ENCODE assay signal across 8 mouse cellular contexts in the genomic region with DNA sequence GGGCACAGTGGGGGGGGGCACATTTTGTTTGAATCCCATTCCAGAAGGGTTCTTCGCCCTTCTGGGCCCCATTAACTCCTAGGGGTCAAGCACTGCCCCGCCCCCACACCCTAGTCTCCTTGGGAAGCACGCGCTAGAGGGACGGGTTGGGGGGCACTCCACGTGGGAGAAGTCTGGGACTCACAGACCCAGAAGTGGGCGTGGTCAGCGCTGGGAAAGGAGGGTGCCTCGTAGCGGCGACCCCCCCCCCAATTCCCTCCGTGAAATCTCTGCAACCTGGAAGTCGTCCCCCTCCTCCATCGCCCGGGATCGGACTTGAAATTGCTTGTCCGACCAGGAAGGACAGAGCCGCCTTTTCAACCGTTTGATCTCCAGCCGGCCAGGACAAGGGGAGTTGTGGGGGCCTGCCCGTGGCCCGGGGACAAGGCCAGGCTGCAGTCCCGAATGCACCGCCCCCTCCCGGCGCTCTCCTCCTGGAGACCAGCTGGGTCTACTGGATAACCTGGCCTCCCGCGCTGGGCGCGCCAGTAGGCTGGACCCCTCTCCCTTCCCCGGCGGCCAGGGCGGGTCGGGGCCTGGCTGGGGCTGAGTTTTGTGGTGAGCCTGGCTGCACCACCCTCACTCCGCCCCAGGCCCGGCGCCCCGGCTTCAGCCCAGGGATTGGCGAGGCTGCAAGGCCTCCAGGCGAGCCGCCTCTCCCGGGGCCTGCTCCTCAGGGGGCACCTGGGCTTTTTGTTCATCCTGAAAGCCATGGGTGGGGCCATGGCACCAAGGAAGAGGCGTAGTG. TPM values are rescaled to one million over a fixed set of nuclear protein-coding genes. Genes with fewer than 3 reads are reported as not detected.
DNase-seq lines count a peak whose midpoint lies in the region; ATAC-seq and TF ChIP-seq lines count a peak whose summit lies in the region.

No protein-coding gene starts in this region.

- H3K27me3 ChIP-seq in hindbrain, embryonic 12.5 days, result peaks cover 15% of the 10 kb centered on the region
- peaks cover 6% of the 10 kb centered on the region; the same call in 1 of the 2 replicates for H3K27me3 ChIP-seq in midbrain, embryonic 15.5 days (replicated peaks)

- H3K9ac ChIP-seq in ES-E14 (ENCODE audit: insufficient read depth, low read depth, low read length, poor library complexity, severe bottlenecking), result no peak overlapping the region
- H3K9ac ChIP-seq in hindbrain, embryonic 12.5 days, result peak overlapping the region; percentile 42
- H3K9ac ChIP-seq in midbrain, embryonic 15.5 days, result peak overlapping the region; percentile 25; the same call in 1 of the 2 replicates

- no peaks in the 10 kb centered on the region for H3K36me3 ChIP-seq in ES-E14 (ENCODE audit: control insufficient read depth, insufficient read depth, low read length, poor library complexity, severe bottlenecking)
- H3K36me3 ChIP-seq in hindbrain, embryonic 12.5 days, result no peaks in the 10 kb centered on the region
- H3K36me3 ChIP-seq in midbrain, embryonic 15.5 days (replicated peaks), result no peaks in the 10 kb centered on the region

- H3K4me1 ChIP-seq in ES-E14 (ENCODE audit: control insufficient read depth in 2 of 2, insufficient read depth in 2 of 2, low read length in 2 of 2, poor library complexity in 1 of 2), result peaks cover 0 to 3% of the 10 kb centered on the region in 2 experiments; a peak in 1 of 4 replicates
- peaks cover 41% of the 10 kb centered on the region for H3K4me1 ChIP-seq in hindbrain, embryonic 12.5 days
- peaks cover 30% of the 10 kb centered on the region for H3K4me1 ChIP-seq in midbrain, embryonic 15.5 days

- DNase-seq in CD4-positive, CD25-positive, alpha-beta regulatory T cell, adult 2 months (ENCODE audit: low read depth, low spot score), result peak; percentile 53
- DNase-seq in ES-E14 (ENCODE audit: low read depth, low spot score), result no peak
- peak; percentile 58 for DNase-seq in yolk sac, embryonic 10.5 days (ENCODE audit: low spot score)

- under 1% methylated on average over 38 of the region's 43 CpGs for WGBS in hindbrain, embryonic 12.5 days
- WGBS in midbrain, embryonic 15.5 days, result under 1% methylated on average over 43 of the region's 43 CpGs

- H3K27ac ChIP-seq in ES-E14 (ENCODE audit: insufficient read depth, low read depth, low read length, poor library complexity, severe bottlenecking), result no peak overlapping the region
- peak overlapping the region; percentile 8; the same call in 1 of the 2 replicates for H3K27ac ChIP-seq in hindbrain, embryonic 12.5 days
- H3K27ac ChIP-seq in midbrain, embryonic 15.5 days, result no peak overlapping the region

- ATAC-seq in CD4-positive, CD25-positive, alpha-beta regulatory T cell, adult 4 months, result no peak
- ATAC-seq in hindbrain, embryonic 12.5 days (ENCODE audit: low FRiP score), result peak; percentile 14; the same call in 1 of the 2 replicates
- ATAC-seq in midbrain, embryonic 15.5 days (replicated peaks), result peak; percentile 3; the same call in 1 of the 2 replicates
- ATAC-seq in granulocyte monocyte progenitor cell, adult 5-6 weeks (replicated peaks; ENCODE audit: poor library complexity, severe bottlenecking), result no peak
- no peak for ATAC-seq in megakaryocyte progenitor cell, adult 5-6 weeks (replicated peaks; ENCODE audit: poor library complexity)

- no peaks in the 10 kb centered on the region for H3K9me3 ChIP-seq in ES-E14 (ENCODE audit: control insufficient read depth, insufficient read depth, low read depth, low read length)
- H3K9me3 ChIP-seq in hindbrain, embryonic 12.5 days (replicated peaks), result no peaks in the 10 kb centered on the region
- H3K9me3 ChIP-seq in midbrain, embryonic 15.5 days, result no peaks in the 10 kb centered on the region

- H3K4me3 ChIP-seq in ES-E14 (ENCODE audit: insufficient read depth in 1 of 2, low read depth in 1 of 2, low read length in 2 of 2, poor library complexity in 1 of 2, severe bottlenecking in 1 of 2), result peak overlapping the region; percentile 37 to 41; a peak in 2 of 4 replicates
- H3K4me3 ChIP-seq in hindbrain, embryonic 12.5 days, result peak overlapping the region; percentile 33
- H3K4me3 ChIP-seq in midbrain, embryonic 15.5 days, result peak overlapping the region; percentile 86

- in situ Hi-C loops in ES-E14 (cut with MboI; ENCODE audit: low sequenced_read_pairs in 2 of 2, unreplicated experiment in 2 of 2), result no loop called here

- peak overlapping the region; percentile 67 for H3K4me2 ChIP-seq in hindbrain, embryonic 12.5 days (replicated peaks)
- peak overlapping the region; percentile 83 for H3K4me2 ChIP-seq in midbrain, embryonic 15.5 days

TF ChIP-seq in ES-E14, 5 proteins besides CTCF, POLR2A, EP300 and RAD21:
- no peak for TF ChIP-seq HCFC1 (IDR thresholded peaks at IDR 0.05; ENCODE audit: borderline replicate concordance, insufficient read depth, low read length)
- no peak for TF ChIP-seq CHD2 (IDR thresholded peaks at IDR 0.05; ENCODE audit: low read depth, low read length)
- no peak for TF ChIP-seq ZC3H11A (IDR thresholded peaks at IDR 0.05; ENCODE audit: borderline replicate concordance, low read depth, low read length)
TF ChIP-seq in ES-E14: peak in this region for 0.

RNA-seq across cellular contexts. Expression of a gene that starts 1.5 kb away (rescaled TPM):
- 10 to 100 TPM; 40.0 to 41.6 TPM for polyA plus RNA-seq in CD4-positive, CD25-positive, alpha-beta regulatory T cell, adult 4 months (2017; shearing (Covaris generic))
- total RNA-seq in ES-E14 (2012; rRNA removed), result 0.85 and 1.2 TPM in 2 replicates
- 25.9 and 37.1 TPM in 2 replicates for polyA plus RNA-seq in hindbrain, embryonic 12.5 days (2016; fragmentation: Nextera tagmentation; extraction: Ambion mirVana)
- 33.7 and 37.6 TPM in 2 replicates for polyA plus RNA-seq in midbrain, embryonic 15.5 days (2015; fragmentation: Nextera tagmentation; extraction: Ambion mirVana)
- not detected in 2 replicates for total RNA-seq in granulocyte monocyte progenitor cell, adult 5-6 weeks (2014; fragmentation: Nextera tagmentation)
- total RNA-seq in granulocyte monocyte progenitor cell, adult 5-6 weeks (2017), result not detected in 2 replicates
- 0.02 TPM in 1 of 2 replicates, not detected in the other for total RNA-seq in megakaryocyte progenitor cell, adult 5-6 weeks (2015)
- total RNA-seq in megakaryocyte progenitor cell, adult 5-6 weeks (2017), result 0.24 and 0.33 TPM in 2 replicates

Comparison
In these comparisons a context has a peak if more than half of its experiments do, and no peak if none do; other contexts are left out.
1. ATAC-seq: peak in hindbrain, embryonic 12.5 days (single experiment) and midbrain, embryonic 15.5 days (single experiment); none in CD4-positive, CD25-positive, alpha-beta regulatory T cell, adult 4 months (single experiment), granulocyte monocyte progenitor cell, adult 5-6 weeks (single experiment) and megakaryocyte progenitor cell, adult 5-6 weeks (single experiment).
2. H3K4me3 ChIP-seq: peak in every context shown above with its lines; median percentile 86 in midbrain, embryonic 15.5 days; 39 in ES-E14; 33 in hindbrain, embryonic 12.5 days.